Mouse (Mus musculus) G1E (cell line): ENCODE data around the gene Fam198b.

Experiments
- CTCF ChIP-seq: IDR thresholded peaks from 2 replicates; pipeline ENCODE4 v1.5.1; 2012; ENCODE audit warnings: low read depth, low read length, inconsistent platforms, mixed read lengths
- GATA1 ChIP-seq: IDR thresholded peaks from 2 replicates; pipeline ENCODE4 v1.6.1; 2012; ENCODE audit warnings: borderline replicate concordance, low read length, inconsistent platforms, mixed read lengths
- GATA2 ChIP-seq: IDR thresholded peaks from 2 replicates; pipeline ENCODE4 v1.6.1; 2012; ENCODE audit warnings: low read depth, low read length, inconsistent platforms, borderline replicate concordance
- POLR2AphosphoS5 ChIP-seq: IDR thresholded peaks from 2 replicates; pipeline ENCODE4 v1.6.1; 2012; ENCODE audit warnings: low read depth, low read length, inconsistent platforms; ENCODE audit not compliant: insufficient replicate concordance
- TAL1 ChIP-seq: conservative IDR thresholded peaks from 2 replicates; pipeline ENCODE4 v1.6.1; 2012; ENCODE audit warnings: low read depth, low read length, inconsistent platforms, mixed read lengths

GRCm38 (mm10) chr3:79849621-79850020, 34.7 kb upstream of the Fam198b start:
- TF ChIP-seq CTCF = no peak
- no peak for TF ChIP-seq GATA2
- TF ChIP-seq GATA1 = no peak
- no peak for TF ChIP-seq TAL1
- no peak for TF ChIP-seq POLR2AphosphoS5
